ENCODE assay signal across 22 mouse cellular contexts in genomic region chr2:113036550-113036949, GRCm38 (mm10).
DNase-seq lines count a peak whose midpoint lies in the region; ATAC-seq lines count a peak whose summit lies in the region.
"Had no signal": no experiment of that assay in that cellular context is flagged by ENCODE, and none has a peak within 500 bp of the region (broad histone marks: within the 10 kb centered on the region; RNA-seq: fewer than 3 reads in every experiment).

No protein-coding gene starts in this region.

- WGBS in heart, embryonic 11.5 days (ENCODE audit: insufficient replicate concordance), result 65% methylated on average over 2 of the region's 2 CpGs
- 50% methylated on average over 2 of the region's 2 CpGs for WGBS in heart, embryonic 13.5 days
- 54% methylated on average over 2 of the region's 2 CpGs for WGBS in heart, embryonic 15.5 days
- 51% methylated on average over 2 of the region's 2 CpGs for WGBS in heart, embryonic 16.5 days

- ATAC-seq in heart, embryonic 11.5 days (replicated peaks; ENCODE audit: insufficient number of reproducible peaks, low FRiP score, low TSS enrichment), result peak; percentile 52; the same call in 1 of the 2 replicates
- no peak for ATAC-seq in heart, embryonic 13.5 days (ENCODE audit: extremely low read depth, insufficient number of reproducible peaks, low FRiP score, low TSS enrichment)
- 0 out of 2 replicates have a peak, but pooled peaks have one; percentile 60 for ATAC-seq in heart, embryonic 15.5 days (replicated peaks; ENCODE audit: insufficient number of reproducible peaks, insufficient read depth, low FRiP score, low read depth)
- peak; percentile 70 for ATAC-seq in heart, embryonic 16.5 days (replicated peaks; ENCODE audit: extremely low read depth, insufficient read depth, low FRiP score)
- ATAC-seq: activated CD4-positive, CD25-positive, alpha-beta regulatory T cell, adult 4 months; CD4-positive, CD25-positive, alpha-beta regulatory T cell, adult 4 months; Patski had no signal

- no peak overlapping the region for H3K9ac ChIP-seq in heart, embryonic 11.5 days (ENCODE audit: low read depth, low read length)
- no peak overlapping the region for H3K9ac ChIP-seq in heart, embryonic 13.5 days
- H3K9ac ChIP-seq in heart, embryonic 15.5 days, result no peak overlapping the region
- H3K9ac ChIP-seq in heart, embryonic 16.5 days (ENCODE audit: low read length), result no peak overlapping the region

- intact Hi-C loops in heart, postnatal 36 days (cut with DNase I), result no loop called here
- intact Hi-C loops in heart, postnatal 25 days (cut with DNase I), result no loop called here

- no peak overlapping the region for H3K4me3 ChIP-seq in heart, embryonic 11.5 days (ENCODE audit: low read depth, low read length)
- H3K4me3 ChIP-seq in heart, embryonic 13.5 days, result no peak overlapping the region
- H3K4me3 ChIP-seq in heart, embryonic 15.5 days, result no peak overlapping the region
- no peak overlapping the region for H3K4me3 ChIP-seq in heart, embryonic 16.5 days (ENCODE audit: low read length)

- H3K9me3 ChIP-seq in heart, embryonic 11.5 days (replicated peaks; ENCODE audit: control insufficient read depth, low read length), result no peaks in the 10 kb centered on the region
- H3K9me3 ChIP-seq in heart, embryonic 13.5 days, result no peaks in the 10 kb centered on the region
- no peaks in the 10 kb centered on the region for H3K9me3 ChIP-seq in heart, embryonic 15.5 days (replicated peaks)
- no peaks in the 10 kb centered on the region for H3K9me3 ChIP-seq in heart, embryonic 16.5 days (replicated peaks; ENCODE audit: control insufficient read depth, low read length)

- H3K27me3 ChIP-seq in heart, embryonic 11.5 days (ENCODE audit: control insufficient read depth, insufficient read depth, low read length), result no peaks in the 10 kb centered on the region
- H3K27me3 ChIP-seq in heart, embryonic 13.5 days (replicated peaks), result no peaks in the 10 kb centered on the region
- no peaks in the 10 kb centered on the region for H3K27me3 ChIP-seq in heart, embryonic 15.5 days
- H3K27me3 ChIP-seq in heart, embryonic 16.5 days (ENCODE audit: control insufficient read depth, insufficient read depth, low read length), result no peaks in the 10 kb centered on the region
- H3K27me3 ChIP-seq: CH12.LX, Patski had no signal

- no peak overlapping the region for H3K4me2 ChIP-seq in heart, embryonic 11.5 days
- H3K4me2 ChIP-seq in heart, embryonic 13.5 days, result no peak overlapping the region
- no peak overlapping the region for H3K4me2 ChIP-seq in heart, embryonic 15.5 days
- H3K4me2 ChIP-seq in heart, embryonic 16.5 days (ENCODE audit: low read depth, low read length), result no peak overlapping the region

- no peak for DNase-seq in heart, adult 8-10 months (ENCODE audit: low spot score)
- no peak for DNase-seq in heart, postnatal 36 days
- DNase-seq in heart, postnatal 25 days (ENCODE audit: low spot score), result no peak
- no peak for DNase-seq in heart, adult 18-20 months
- DNase-seq: adrenal gland, adult 2 months; adrenal gland, adult 8-10 months; adrenal gland, postnatal 10 days; adrenal gland, postnatal 14 days; adrenal gland, postnatal 25 days; adrenal gland, postnatal 36 days; B cell, adult 2 months; cerebellum, adult 11 months; cerebellum, adult 11-12 months had no signal

- H3K36me3 ChIP-seq in heart, embryonic 11.5 days (ENCODE audit: control insufficient read depth, insufficient read depth, low read length), result no peaks in the 10 kb centered on the region
- H3K36me3 ChIP-seq in heart, embryonic 13.5 days, result no peaks in the 10 kb centered on the region
- no peaks in the 10 kb centered on the region for H3K36me3 ChIP-seq in heart, embryonic 15.5 days
- no peaks in the 10 kb centered on the region for H3K36me3 ChIP-seq in heart, embryonic 16.5 days (ENCODE audit: control insufficient read depth, insufficient read depth)
- H3K36me3 ChIP-seq: G1E had no signal

- no peaks in the 10 kb centered on the region for H3K4me1 ChIP-seq in heart, embryonic 11.5 days (ENCODE audit: control insufficient read depth, insufficient read depth, low read length)
- H3K4me1 ChIP-seq in heart, embryonic 13.5 days, result no peaks in the 10 kb centered on the region
- H3K4me1 ChIP-seq in heart, embryonic 15.5 days (replicated peaks), result no peaks in the 10 kb centered on the region
- H3K4me1 ChIP-seq in heart, embryonic 16.5 days (ENCODE audit: control insufficient read depth, insufficient read depth, low read length), result no peaks in the 10 kb centered on the region

- peak overlapping the region; percentile 54; the same call in 1 of the 2 replicates for H3K27ac ChIP-seq in heart, embryonic 11.5 days (ENCODE audit: low read depth, low read length)
- peak overlapping the region; percentile 48 for H3K27ac ChIP-seq in heart, embryonic 13.5 days (replicated peaks)
- no peak overlapping the region for H3K27ac ChIP-seq in heart, embryonic 15.5 days
- H3K27ac ChIP-seq in heart, embryonic 16.5 days (ENCODE audit: low read length), result no peak overlapping the region

Comparison
In these comparisons a context has a peak if more than half of its experiments do, and no peak if none do; other contexts are left out.
1. H3K27ac ChIP-seq: peak in heart, embryonic 11.5 days (single experiment) and heart, embryonic 13.5 days (single experiment); none in heart, embryonic 15.5 days (single experiment) and heart, embryonic 16.5 days (single experiment).